Mouse (Mus musculus): ENCODE results near the gene Olfr1198. TPM values are rescaled to one million over a fixed set of nuclear protein-coding genes. Genes with fewer than 3 reads are reported as not detected.

Gene Olfr1198
- total RNA-seq (2014; rRNA removed) (not detected in 2 replicates), polyA plus RNA-seq (2012; rRNA removed) (not detected in 2 replicates)

DNA sequence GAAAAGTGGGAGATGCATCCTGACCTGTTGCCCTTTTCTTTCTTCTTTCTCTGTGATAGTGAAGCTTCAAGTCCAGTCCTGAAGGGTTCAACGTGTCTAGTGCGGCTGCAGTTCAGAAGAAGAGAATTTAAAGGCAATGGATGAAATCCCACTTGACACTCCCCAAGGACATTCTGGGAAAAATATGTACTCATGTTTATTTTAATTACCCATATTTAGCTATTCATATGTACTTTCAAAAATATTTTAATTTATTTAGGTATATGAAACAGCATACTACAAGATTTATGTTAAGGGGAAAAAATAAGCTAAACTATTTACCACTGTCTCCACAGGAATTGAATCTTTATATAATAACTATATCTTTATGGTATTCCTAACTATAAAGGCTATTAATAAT, at the start of gene Olfr1198:
Gene Olfr1198, minus strand, starts transcription at position 101 of the 400 bp plus-strand sequence.
- no peak within 1 kb of the TSS for H3K4me3 ChIP-seq (ENCODE audit: insufficient read depth, low read depth, low read length)
- TF ChIP-seq POLR2A (IDR thresholded peaks at IDR 0.05; ENCODE audit: extremely low read depth, insufficient read depth, low read length) (no peak), CTCF (IDR thresholded peaks at IDR 0.05; ENCODE audit: low read depth, low read length) (no peak)
- H3K36me3 ChIP-seq (ENCODE audit: control insufficient read depth, insufficient read depth, low read length) = no peaks in the 10 kb centered on the region
- H3K79me2 ChIP-seq (ENCODE audit: control insufficient read depth, insufficient read depth, low read length) = no peaks in the 10 kb centered on the region
- H3K9ac ChIP-seq (ENCODE audit: low read depth, low read length) = no peak within 1 kb of the TSS
- H3K27me3 ChIP-seq (ENCODE audit: control insufficient read depth, insufficient read depth, low read length) = no peaks in the 10 kb centered on the region
- no peak for DNase-seq (ENCODE audit: extremely low read depth, low read depth, low spot score)
- WGBS = 86% methylated on average over 2 of the region's 2 CpGs
- H3K4me1 ChIP-seq (ENCODE audit: control insufficient read depth, insufficient read depth, low read length) = no peaks in the 10 kb centered on the region
- H3K27ac ChIP-seq (replicated peaks; ENCODE audit: insufficient read depth, low read depth, low read length) = no peak within 1 kb of the TSS

DNA sequence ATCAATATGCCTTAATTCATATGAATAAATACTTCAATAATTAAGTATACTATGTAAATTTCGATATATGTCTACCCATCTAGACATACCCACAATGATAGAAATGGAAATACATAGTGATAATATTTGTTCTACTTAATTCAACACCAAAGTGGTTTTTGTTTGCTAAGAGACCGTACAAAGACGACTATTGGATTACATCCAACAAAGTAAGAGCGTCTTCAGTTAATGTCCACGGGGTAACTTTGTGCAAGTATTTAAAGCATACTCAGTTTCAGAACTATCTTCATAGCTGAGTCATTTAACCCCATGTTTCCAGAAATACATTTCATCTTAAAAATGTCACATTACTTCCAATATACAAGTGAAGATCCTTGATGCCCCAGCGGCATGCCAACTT, 41.6 kb upstream of the Olfr1198 start, which contains the start of gene Olfr1201:
Gene Olfr1201, plus strand, starts transcription at position 301 of the 400 bp plus-strand sequence.
- no peak within 1 kb of the TSS for H3K27ac ChIP-seq (replicated peaks; ENCODE audit: insufficient read depth, low read depth, low read length)
- DNase-seq (ENCODE audit: extremely low read depth, low read depth, low spot score) = no peak
- no peaks in the 10 kb centered on the region for H3K27me3 ChIP-seq (ENCODE audit: control insufficient read depth, insufficient read depth, low read length)
- no peak within 1 kb of the TSS for H3K9ac ChIP-seq (ENCODE audit: low read depth, low read length)
- WGBS = 77% methylated on average over 6 of the region's 6 CpGs
- H3K4me1 ChIP-seq (ENCODE audit: control insufficient read depth, insufficient read depth, low read length) = no peaks in the 10 kb centered on the region
- no peak for TF ChIP-seq POLR2A (IDR thresholded peaks at IDR 0.05; ENCODE audit: extremely low read depth, insufficient read depth, low read length)
- TF ChIP-seq CTCF (IDR thresholded peaks at IDR 0.05; ENCODE audit: low read depth, low read length) = no peak
- H3K4me3 ChIP-seq (ENCODE audit: insufficient read depth, low read depth, low read length) = no peak within 1 kb of the TSS
- no peaks in the 10 kb centered on the region for H3K36me3 ChIP-seq (ENCODE audit: control insufficient read depth, insufficient read depth, low read length)
- no peaks in the 10 kb centered on the region for H3K79me2 ChIP-seq (ENCODE audit: control insufficient read depth, insufficient read depth, low read length)

DNA sequence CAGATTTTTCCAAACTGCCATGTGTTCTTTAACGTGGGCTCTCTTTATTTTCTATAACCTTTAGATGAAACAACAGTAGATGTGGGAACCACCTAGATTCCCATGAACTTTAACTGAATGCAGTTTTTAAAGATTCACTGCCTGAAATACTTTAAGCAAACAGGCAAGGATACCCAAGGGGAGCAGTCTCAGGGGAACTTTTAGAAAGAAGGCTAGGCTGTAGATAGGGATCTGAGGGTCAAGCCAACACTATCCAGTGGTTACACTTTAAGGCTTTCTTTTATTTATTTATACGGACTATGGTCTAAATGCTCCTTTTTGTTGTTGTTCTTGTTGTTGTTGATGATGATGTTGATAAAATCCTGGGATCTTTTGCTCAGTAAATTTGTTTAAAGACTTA, 19.2 kb upstream of the Olfr1198 start, which contains the start of gene Olfr1200:
Gene Olfr1200, minus strand, starts transcription at position 101 of the 400 bp plus-strand sequence.
- Histone ChIP-seq H3K79me2 (ENCODE audit: control insufficient read depth, insufficient read depth, low read length) (no peaks in the 10 kb centered on the region), H3K4me3 (ENCODE audit: insufficient read depth, low read depth, low read length) (no peak within 1 kb of the TSS)
- DNase-seq (ENCODE audit: extremely low read depth, low read depth, low spot score) = no peak

DNA sequence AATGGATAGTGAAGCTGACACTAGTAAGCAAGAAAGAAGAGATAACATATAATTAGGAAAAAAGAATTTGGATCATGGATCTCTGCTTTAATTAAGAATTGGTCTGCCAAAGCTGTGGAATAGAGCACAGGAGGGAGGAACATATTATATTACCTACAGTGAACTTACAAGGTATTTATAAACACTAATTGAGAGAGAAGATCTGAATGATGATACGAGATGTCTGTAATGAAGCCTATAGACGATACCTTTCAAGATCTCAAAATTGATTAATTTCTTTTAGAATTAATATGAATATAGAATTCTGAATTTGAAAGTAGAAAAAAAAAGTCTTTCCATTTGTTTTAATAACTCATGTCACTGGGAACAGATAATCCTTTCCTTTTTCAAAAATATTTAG, 9.2 kb upstream of the Olfr1198 start, which contains the start of gene Olfr1199:
Gene Olfr1199, minus strand, starts transcription at position 101 of the 400 bp plus-strand sequence.
- Histone ChIP-seq H3K27me3 (ENCODE audit: control insufficient read depth, insufficient read depth, low read length) (no peaks in the 10 kb centered on the region), H3K9ac (ENCODE audit: low read depth, low read length) (no peak within 1 kb of the TSS), H3K36me3 (ENCODE audit: control insufficient read depth, insufficient read depth, low read length) (no peaks in the 10 kb centered on the region), H3K27ac (replicated peaks; ENCODE audit: insufficient read depth, low read depth, low read length) (no peak within 1 kb of the TSS), H3K4me1 (ENCODE audit: control insufficient read depth, insufficient read depth, low read length) (no peaks in the 10 kb centered on the region), H3K79me2 (ENCODE audit: control insufficient read depth, insufficient read depth, low read length) (no peaks in the 10 kb centered on the region), H3K4me3 (ENCODE audit: insufficient read depth, low read depth, low read length) (no peak within 1 kb of the TSS)
- 89% methylated on average over 2 of the region's 2 CpGs for whole genome bisulfite sequencing
- TF ChIP-seq CTCF (IDR thresholded peaks at IDR 0.05; ENCODE audit: low read depth, low read length) (no peak), POLR2A (IDR thresholded peaks at IDR 0.05; ENCODE audit: extremely low read depth, insufficient read depth, low read length) (no peak)
- no peak for DNase-seq (ENCODE audit: extremely low read depth, low read depth, low spot score)

More for the DNA sequence above, 19.2 kb upstream of the Olfr1198 start, which contains the start of gene Olfr1200:
- H3K4me1 ChIP-seq (ENCODE audit: control insufficient read depth, insufficient read depth, low read length) = no peaks in the 10 kb centered on the region
- 66% methylated on average over 2 of the region's 2 CpGs for WGBS
- no peaks in the 10 kb centered on the region for H3K36me3 ChIP-seq (ENCODE audit: control insufficient read depth, insufficient read depth, low read length)
- H3K27me3 ChIP-seq (ENCODE audit: control insufficient read depth, insufficient read depth, low read length) = no peaks in the 10 kb centered on the region
- H3K9ac ChIP-seq (ENCODE audit: low read depth, low read length) = no peak within 1 kb of the TSS
- no peak within 1 kb of the TSS for H3K27ac ChIP-seq (replicated peaks; ENCODE audit: insufficient read depth, low read depth, low read length)
- TF ChIP-seq CTCF (IDR thresholded peaks at IDR 0.05; ENCODE audit: low read depth, low read length) (no peak), POLR2A (IDR thresholded peaks at IDR 0.05; ENCODE audit: extremely low read depth, insufficient read depth, low read length) (no peak)

DNA sequence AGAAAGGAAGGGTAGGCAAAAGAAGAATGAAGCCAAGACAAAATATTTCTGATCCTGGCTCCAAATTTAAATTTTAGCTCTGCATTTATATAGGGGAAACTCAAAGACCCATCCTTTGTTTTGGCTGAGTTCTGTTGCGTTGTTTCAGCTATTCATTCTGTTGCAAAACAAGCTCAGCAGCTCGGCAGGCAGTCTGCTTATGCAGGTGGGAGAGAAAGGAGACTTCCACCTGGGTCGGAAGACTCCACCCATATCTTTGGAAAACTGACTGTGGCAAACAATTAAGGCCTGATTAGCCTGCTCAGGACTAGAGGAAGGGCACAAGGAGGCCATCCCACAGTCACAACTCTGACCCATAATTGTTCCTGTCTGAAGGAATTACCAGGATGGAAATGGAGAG, 7.8 kb downstream of the Olfr1198 start:
- Histone ChIP-seq H3K27ac (replicated peaks; ENCODE audit: insufficient read depth, low read depth, low read length) (no peak overlapping the region), H3K79me2 (ENCODE audit: control insufficient read depth, insufficient read depth, low read length) (no peaks in the 10 kb centered on the region), H3K36me3 (ENCODE audit: control insufficient read depth, insufficient read depth, low read length) (no peaks in the 10 kb centered on the region), H3K9ac (ENCODE audit: low read depth, low read length) (no peak overlapping the region), H3K4me3 (ENCODE audit: insufficient read depth, low read depth, low read length) (no peak overlapping the region), H3K4me1 (ENCODE audit: control insufficient read depth, insufficient read depth, low read length) (no peaks in the 10 kb centered on the region), H3K27me3 (ENCODE audit: control insufficient read depth, insufficient read depth, low read length) (no peaks in the 10 kb centered on the region)
- DNase-seq (ENCODE audit: extremely low read depth, low read depth, low spot score) = no peak
- WGBS = 65% methylated on average over 3 of the region's 3 CpGs
- TF ChIP-seq POLR2A (IDR thresholded peaks at IDR 0.05; ENCODE audit: extremely low read depth, insufficient read depth, low read length) = no peak
- TF ChIP-seq CTCF (IDR thresholded peaks at IDR 0.05; ENCODE audit: low read depth, low read length) = no peak

DNA sequence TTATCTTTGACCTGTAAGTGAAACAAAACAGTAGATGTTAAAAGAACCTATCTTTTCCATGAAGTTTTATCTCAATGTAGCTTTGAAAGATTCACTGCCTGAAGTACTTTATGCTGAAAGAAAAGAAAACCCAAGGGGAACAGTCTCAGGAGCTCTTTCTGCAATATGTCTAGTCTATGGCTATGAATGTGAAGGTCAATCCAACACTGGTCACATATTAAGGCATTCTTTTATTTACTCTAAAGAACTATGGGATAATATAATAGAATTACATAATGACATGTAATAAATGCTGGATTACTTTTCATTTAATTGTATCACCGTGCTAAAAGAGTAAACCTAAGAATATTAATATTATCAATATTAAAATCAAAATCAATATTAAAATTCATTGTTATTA, 18.9 kb downstream of the Olfr1198 start, which contains the start of gene Olfr1197:
Gene Olfr1197, minus strand, starts transcription at position 101 of the 400 bp plus-strand sequence.
- Histone ChIP-seq H3K36me3 (ENCODE audit: control insufficient read depth, insufficient read depth, low read length) (no peaks in the 10 kb centered on the region), H3K4me3 (ENCODE audit: insufficient read depth, low read depth, low read length) (no peak within 1 kb of the TSS), H3K9ac (ENCODE audit: low read depth, low read length) (no peak within 1 kb of the TSS), H3K79me2 (ENCODE audit: control insufficient read depth, insufficient read depth, low read length) (no peaks in the 10 kb centered on the region), H3K27ac (replicated peaks; ENCODE audit: insufficient read depth, low read depth, low read length) (no peak within 1 kb of the TSS), H3K4me1 (ENCODE audit: control insufficient read depth, insufficient read depth, low read length) (no peaks in the 10 kb centered on the region), H3K27me3 (ENCODE audit: control insufficient read depth, insufficient read depth, low read length) (no peaks in the 10 kb centered on the region)
- 71% methylated on average over 1 of the region's 1 CpGs for WGBS
- DNase-seq (ENCODE audit: extremely low read depth, low read depth, low spot score) = no peak
- no peak for TF ChIP-seq POLR2A (IDR thresholded peaks at IDR 0.05; ENCODE audit: extremely low read depth, insufficient read depth, low read length)
